Mouse (Mus musculus): ENCODE measurements at regions not wholly inside any gene's neighbourhood (a gene's known extent, or its start where the extent isn't known, plus 50 kb on each side); places are given as distances from the start of the nearest gene placed in this dataset.

DNA sequence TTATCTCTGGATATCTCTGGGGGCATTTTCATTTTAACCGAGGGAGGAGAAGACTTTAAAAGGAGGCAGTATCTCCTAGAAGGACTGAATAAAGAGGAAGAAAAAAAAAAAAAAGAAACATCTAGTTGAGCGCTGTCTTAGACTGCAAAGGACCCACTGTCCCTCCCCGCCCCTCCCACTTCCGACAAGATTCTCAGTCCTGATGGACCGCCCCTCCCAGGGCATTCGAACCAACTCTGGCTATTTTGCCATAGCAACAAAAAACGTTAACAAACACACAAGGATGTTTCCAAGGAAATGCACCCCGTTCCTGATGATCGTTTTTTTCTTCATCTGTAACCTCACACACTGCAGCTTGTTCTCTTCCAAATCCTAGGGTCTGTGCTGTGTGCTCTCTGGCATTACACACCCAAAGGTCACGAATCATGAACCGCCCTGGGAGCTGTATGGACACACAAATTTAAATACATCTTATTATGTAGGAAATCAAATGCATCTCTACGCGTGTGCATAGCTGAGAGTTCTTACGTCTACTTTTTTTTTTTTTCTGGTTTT lies 75.8 kb downstream of the Rnd3 start:
- in situ Hi-C loops (cut with MboI; ENCODE audit: unreplicated experiment in 2 of 2): no loop called here

DNA sequence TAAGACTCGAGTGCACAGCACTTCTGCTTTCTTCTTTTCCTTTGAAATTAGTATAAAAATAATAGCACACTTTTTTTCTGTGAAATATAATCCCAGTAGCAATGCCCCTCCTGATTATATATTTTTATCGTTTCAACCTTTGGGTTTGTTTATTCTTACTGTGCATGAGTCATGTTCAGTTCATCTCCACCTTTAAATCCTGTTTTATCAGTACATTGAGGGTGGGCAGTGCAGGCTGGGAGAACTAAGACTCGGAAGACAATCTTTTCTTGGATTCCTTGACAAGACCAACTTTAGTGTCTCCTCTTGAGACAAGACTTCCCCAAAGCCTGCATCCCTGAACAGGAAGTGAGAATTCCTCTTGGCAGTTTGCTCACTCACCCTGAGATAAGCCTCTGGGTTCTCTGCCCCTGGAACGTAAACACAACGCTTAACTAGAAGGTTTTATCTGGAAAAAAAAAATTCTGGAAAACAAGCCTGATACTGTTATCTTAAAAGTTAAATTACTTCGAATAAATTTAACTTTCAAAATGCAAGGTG lies 76.5 kb downstream of the Rnd3 start:
- in situ Hi-C loops (cut with MboI; ENCODE audit: unreplicated experiment in 2 of 2): no loop called here

DNA sequence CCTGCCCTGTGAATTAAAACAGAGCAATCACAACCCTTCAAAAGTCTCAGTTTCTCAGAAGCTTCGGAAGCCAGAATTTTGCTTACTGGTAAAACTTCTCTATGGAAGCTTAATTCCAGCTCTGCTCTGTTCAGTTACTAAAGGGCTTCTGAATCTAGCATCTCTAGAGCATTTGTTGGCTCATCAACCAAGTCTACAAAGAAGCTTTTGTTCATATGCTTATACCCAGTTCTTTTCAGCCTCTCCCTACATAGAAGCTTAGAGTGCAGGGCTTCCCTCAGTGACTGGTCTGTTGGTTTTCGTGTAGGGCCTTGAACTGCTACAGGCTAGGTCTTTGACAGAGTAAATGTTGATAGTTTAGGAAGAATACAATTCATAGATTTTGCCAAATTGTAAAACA lies 78.0 kb downstream of the Rnd3 start:
- in situ Hi-C loops (cut with MboI; ENCODE audit: unreplicated experiment in 2 of 2): no loop called here

DNA sequence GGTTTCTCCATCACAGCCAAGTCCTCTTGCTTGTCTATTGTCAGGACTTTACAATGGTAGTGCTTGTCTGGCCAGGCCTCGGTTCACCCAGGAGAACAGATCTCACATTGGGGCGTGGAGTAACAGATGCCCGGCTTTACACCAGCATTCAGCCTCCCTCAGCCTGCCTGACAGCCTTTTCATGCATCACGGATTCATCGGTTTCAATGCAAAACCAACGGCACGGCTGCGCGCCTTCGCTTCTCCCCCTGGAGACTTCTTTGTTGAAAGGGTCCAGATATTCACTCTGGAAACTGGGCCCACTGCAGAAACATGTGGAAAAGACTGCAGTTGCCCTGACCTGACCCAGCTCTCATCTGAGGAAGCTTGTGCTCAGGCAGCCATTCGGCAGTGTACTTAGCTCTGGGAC lies 82.5 kb downstream of the Rnd3 start:
- in situ Hi-C loops (cut with MboI; ENCODE audit: unreplicated experiment in 2 of 2): no loop called here

DNA sequence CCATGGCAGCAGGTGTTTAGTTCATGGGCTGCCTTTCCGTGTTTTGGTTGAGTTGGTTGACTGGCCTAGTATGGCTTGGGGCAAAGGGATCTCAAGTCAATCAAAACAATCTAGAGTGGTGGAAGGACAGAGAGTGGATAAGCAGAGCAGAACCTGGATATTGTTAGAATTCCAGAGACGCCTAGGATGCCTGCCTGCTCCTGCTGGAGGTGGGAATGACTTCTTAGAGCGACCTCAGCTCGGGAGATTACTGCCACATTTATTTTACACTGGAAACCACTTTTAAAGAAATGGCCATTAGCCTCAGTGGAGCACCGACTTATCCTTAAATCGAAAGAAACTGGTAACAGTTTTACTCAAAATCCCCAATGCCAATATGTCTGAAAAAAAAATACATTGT lies 83.1 kb downstream of the Rnd3 start:
- in situ Hi-C loops (cut with MboI; ENCODE audit: unreplicated experiment in 2 of 2): no loop called here

DNA sequence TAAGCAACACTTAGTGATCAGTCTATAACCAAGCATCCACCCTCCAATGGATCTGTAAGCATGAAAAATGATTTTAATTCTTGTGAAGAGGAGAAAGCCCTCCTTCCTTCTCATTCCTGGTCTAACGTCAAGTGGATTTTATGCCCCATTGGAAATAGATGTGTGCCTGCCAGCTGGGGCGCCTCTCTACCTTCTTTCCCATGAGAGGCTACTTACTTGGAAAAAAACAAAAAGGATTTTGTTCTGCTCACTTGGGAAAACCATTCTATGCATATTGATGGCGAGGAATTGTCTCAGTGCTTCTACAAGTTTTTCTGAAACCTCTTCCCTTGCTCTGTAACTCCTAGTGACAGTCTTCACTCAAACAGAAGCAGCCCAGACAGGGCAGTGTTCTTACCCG lies 84.1 kb downstream of the Rnd3 start:
- in situ Hi-C loops (cut with MboI; ENCODE audit: unreplicated experiment in 2 of 2): no loop called here

DNA sequence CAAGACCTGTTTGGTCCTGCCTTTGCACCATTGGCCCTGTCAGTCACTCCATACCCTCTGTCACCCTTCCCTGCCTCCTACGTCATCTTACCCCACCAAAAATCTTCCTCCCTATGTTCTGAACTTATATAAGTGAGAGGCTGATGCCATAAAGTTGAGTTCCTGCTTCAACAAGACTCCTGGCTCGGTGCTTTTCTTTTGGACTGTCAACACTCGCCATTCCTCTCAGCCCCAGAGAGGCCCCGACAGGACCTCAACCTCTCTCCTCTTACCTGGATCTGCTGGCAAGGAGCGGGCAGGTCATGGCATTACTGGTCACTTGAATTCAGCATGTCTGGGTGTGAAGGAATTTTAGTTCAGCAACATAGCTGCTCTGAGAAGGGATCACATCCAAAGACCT lies 86.9 kb downstream of the Rnd3 start:
- in situ Hi-C loops (cut with MboI; ENCODE audit: unreplicated experiment in 2 of 2): no loop called here

DNA sequence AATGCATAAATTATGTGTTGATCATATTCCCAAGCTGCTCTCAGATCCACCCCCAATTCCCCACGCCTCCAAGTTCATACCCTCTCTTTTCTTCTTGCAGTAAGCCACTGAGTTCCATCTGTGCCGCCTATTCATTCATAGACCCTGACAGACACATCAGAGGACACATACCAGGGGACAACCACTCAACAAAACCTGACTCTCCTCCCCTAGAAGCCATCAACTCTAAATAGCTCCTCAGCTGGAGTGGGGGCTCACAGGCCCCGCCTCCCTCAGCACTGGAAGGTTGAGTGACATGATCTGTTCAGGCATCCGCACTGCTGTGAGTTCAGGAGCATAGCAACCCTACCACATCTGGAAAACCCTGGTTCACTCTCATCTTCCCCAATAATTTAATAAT lies 90.8 kb downstream of the Rnd3 start:
- in situ Hi-C loops (cut with MboI; ENCODE audit: unreplicated experiment in 2 of 2): no loop called here

DNA sequence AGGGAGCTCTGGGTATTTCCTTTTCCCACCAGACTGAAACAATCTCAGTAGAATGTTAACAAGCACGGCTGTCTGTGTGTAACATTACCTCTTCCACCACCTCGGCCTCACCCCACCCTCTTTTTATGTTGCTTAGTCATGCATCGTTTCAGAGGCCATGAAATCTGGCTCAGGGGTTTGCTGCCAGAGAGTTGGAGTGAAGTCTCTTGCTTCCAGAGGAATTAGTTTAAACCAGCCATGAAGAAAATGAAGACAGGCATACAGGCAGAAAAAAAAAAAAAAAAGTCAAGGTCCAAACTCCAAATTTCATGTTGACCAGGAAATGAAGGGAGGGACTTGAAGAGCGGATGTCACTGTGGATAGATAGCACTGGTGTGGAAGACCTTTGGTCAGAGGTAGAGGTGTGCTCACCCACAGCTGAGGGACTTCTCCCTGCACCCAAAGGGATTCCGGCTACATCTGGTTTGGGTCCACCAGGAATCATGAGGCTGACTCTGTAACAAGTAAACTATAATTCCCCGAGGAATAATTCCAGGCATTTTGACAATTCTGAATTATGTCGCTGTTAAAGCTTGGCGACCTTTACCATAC lies 92.7 kb downstream of the Rnd3 start:
- in situ Hi-C loops (cut with MboI; ENCODE audit: unreplicated experiment in 2 of 2): no loop called here

DNA sequence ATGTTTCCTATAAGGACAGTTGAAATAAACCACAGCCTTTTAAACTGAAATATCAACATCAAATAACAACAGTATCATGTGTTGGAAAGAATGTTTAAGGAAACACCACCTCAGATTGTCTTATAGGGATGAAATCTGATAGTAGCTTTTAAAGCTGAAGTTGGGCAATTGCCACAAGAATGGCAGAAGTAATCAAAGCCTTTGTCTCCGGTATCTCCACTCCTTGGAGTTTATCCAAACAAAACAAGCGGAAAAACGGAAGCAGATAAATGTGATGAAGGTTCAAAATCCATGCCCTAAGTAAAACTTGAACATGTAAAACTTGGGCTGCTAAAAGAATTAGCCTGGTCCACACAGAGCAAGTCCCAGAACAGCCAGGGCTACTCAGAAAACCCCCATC lies 93.6 kb downstream of the Rnd3 start:
- in situ Hi-C loops (cut with MboI; ENCODE audit: unreplicated experiment in 2 of 2): no loop called here

DNA sequence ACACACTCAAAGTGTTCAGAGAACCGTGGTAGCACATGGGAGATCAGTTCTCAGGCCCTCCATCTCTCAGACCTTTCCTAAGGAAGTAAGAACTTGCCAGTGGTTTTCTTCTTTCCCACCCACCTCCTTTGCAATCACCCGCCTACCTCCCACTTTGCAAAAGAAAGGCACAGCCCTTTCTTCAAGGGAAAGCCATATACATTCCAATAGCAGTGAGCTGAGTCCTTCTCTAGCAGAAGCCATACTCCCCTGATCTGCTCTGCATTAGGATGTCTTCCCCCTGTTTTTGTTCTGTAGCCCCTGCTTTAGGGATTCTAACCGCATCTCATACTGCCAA lies 99.1 kb downstream of the Rnd3 start:
- in situ Hi-C loops (cut with MboI; ENCODE audit: unreplicated experiment in 2 of 2): no loop called here

DNA sequence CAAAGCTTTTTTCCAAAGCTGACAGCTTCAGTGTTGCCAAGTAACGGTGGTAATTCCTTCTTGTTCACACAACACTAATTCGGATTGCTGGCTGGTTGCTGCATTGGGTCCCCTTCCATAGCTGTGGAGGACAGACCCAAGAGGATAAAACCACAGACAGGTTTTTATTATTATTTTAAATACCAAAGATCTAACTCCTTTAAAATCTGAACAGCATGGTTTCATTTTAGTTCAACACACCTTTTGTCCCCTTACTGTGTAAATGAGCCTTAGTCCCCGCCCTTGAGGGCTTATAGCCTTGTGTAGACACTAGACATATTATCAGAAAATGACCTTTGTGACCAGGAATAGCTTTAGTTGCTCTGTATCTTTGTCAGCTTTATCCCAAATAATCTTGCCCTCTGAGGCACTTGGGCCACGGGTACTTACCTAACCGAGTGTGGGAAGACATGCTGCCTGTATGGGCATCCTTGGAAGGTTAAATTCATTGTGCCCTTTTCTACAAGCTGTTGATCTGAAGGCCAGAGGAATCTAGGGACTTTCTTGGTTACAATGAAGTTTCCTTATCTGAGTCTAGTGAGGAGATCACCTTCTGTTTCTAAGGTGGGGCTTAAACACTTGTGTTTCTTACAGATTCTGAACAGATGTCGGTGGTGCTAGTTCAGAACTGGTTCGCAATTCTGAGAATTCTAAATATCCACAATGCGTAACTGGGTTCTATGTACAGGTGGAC lies 99.6 kb downstream of the Rnd3 start:
- in situ Hi-C loops (cut with MboI; ENCODE audit: unreplicated experiment in 2 of 2): no loop called here

DNA sequence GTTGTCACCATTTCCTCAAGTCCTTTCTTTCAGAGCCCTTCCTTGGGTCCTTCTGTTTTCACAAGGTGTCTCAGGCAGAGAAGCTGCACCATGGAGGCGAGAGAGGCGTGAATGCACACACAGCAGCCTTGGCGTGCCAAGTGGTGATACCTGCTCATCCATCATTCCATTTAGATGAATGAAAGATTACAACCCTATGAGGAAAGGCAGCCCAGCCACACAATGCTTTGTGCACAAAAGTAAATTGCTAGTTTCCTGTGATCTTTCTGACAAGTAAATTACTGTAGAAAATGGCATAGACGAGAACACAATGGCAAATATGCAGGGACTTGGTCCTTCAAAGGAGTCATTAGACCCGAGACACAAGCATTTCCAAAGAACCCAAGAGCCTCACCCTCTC lies 101.4 kb downstream of the Rnd3 start:
- in situ Hi-C loops (cut with MboI; ENCODE audit: unreplicated experiment in 2 of 2): no loop called here

DNA sequence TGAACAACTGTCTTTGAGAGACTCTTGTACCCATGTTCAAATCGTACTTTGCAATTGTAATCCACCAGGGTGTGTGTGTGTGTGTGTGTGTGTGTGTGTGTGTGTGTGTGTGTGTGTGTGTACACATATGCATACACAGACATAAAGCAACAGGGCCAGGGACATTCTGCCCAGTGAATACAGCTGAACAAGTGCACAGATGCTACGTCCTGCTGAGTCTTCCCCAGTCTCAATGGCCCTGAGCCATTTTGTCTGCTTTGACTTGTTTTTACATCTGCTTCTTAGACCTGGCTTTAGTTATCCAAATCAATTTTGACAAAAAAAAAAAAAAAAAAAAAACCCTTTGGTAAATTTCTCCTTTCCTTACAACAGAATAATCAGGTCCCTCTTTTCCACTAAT lies 103.3 kb downstream of the Rnd3 start:
- in situ Hi-C loops (cut with MboI; ENCODE audit: unreplicated experiment in 2 of 2): no loop called here

DNA sequence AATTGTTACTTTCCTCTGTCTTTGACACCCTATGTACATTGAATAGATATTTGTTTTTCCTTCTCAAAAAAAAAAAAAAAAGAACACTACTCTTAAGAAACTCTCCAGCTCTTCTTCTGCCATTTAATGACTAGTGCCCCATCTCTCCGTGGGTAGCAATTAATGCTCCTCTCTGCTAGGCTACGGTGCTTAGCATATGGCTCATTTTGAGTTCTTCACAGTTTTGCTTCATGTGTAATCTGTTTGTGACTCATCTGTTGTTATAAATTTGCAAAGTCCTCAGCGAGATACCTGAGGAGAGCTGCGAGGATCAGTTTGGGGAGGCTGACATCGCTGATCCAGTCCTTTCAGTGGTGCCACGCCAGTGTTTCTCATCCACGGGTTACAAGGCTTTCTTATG lies 107.8 kb downstream of the Rnd3 start:
- in situ Hi-C loops (cut with MboI; ENCODE audit: unreplicated experiment in 2 of 2): no loop called here

DNA sequence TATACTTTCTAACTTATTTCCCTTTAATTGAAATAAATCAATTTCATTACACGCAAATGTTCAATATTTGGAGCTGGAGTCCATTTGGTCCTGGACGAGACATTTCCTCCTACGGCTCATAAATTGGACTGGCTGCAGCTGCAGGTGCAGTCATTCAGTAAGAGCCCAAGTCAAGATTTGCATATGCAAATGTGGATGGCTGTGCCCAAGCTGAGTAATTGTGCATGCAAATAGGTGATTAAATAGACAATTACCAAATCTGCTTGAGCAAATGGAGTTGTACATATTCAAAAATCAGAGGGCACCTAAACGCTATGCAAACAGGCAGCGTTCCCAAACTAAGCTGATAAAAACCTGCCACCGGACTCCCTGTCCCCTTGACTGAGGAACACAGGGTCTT lies 110.2 kb downstream of the Rnd3 start:
- in situ Hi-C loops (cut with MboI; ENCODE audit: unreplicated experiment in 2 of 2): no loop called here

DNA sequence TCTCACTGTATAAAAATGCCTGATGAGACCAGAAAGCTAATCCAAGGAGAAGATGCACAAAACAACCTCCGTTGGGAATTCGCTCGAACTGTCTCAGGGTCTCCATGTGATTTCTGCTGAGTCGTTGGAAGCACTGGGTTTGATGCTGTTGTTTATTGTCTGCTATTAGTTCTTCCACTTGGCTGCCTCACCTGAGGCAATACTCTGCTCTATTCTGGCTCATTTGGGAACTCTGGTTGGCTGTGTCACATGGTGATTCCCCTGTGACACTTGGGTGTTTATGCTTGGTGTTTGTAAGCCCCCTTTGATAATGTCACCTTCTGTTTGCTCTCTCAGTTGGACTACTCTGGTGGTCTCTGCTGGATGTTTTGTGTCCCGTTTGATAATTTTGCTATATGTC lies 111.9 kb downstream of the Rnd3 start:
- in situ Hi-C loops (cut with MboI; ENCODE audit: unreplicated experiment in 2 of 2): no loop called here

DNA sequence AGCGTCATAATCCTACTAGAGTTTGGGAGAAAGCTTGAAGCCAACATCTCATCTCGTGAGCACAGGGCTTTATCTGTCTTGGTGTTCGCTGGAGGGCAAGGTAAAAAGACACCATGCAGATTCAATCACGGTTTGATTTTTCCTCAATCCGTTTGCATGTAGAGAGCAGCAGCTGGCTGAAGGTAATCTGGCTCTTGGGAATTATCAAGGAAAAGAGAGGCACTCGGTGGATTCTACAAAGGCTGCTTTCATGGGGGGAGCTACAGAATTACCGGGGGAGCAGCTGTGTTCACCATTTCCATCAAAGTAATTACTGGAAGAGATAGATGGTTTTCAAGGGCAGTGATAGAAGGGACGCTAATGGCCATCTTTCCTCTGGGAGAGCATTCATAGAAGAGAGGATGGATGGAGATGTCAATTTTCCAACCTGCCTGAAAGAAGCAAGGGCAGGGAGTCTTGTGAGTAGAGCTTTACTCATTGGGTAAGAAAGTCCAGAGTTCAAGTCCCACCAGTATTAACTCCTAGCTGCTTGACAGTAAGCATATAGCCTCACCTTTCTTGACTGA lies 112.6 kb downstream of the Rnd3 start:
- in situ Hi-C loops (cut with MboI; ENCODE audit: unreplicated experiment in 2 of 2): no loop called here

DNA sequence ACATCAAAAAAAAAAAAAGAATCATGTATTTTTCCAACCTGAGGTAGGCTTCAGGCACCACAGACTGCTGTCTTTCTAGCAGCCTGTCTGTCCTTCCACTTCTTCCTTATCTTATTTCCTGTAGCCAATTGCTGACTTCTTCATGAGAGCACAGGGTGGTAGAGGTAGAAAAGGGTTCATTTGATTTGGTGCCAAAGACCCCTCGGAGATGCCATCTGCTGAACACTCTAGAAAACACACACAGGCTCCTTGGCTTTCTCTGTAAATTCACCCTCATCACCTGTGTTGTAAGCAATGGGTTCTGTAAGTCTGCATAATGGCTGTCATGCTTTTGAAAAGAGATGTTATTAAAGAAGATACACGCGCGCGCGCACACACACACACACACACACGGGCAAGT lies 115.0 kb downstream of the Rnd3 start:
- in situ Hi-C loops (cut with MboI; ENCODE audit: unreplicated experiment in 2 of 2): no loop called here

DNA sequence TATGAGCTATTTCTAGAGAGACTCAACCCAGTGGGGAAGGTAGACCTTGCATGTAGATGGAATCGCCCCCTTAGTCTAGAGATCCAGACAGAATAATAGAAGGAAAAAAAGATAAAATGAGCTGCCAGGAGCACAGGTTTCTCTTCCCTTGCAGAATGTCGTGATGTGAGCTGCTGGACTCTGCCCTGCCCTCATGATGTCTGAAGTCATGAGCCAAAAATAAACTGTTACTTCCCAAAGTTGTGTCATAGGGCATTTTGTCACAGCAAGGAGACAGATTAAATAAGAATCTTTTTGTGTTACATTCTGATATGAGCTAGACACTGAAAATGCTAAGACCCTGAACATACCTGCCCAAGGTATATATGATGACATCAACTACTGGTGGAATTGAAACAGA lies 126.4 kb downstream of the Rnd3 start:
- in situ Hi-C loops (cut with MboI; ENCODE audit: unreplicated experiment in 2 of 2): no loop called here

DNA sequence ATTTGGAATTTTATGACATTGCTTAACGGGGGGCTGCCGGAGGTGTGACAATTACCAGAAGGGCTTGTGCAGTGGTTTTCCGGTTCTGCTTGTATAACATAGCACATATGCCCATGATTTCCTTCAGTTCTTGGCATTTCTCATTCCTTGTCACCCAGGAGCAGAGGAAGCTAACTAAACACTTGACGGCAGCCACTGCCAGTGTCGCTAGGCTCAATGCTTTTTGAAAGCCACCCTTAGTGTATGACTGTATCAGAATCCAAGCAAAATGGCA lies 132.8 kb downstream of the Rnd3 start:
- in situ Hi-C loops (cut with MboI; ENCODE audit: unreplicated experiment in 2 of 2): no loop called here

DNA sequence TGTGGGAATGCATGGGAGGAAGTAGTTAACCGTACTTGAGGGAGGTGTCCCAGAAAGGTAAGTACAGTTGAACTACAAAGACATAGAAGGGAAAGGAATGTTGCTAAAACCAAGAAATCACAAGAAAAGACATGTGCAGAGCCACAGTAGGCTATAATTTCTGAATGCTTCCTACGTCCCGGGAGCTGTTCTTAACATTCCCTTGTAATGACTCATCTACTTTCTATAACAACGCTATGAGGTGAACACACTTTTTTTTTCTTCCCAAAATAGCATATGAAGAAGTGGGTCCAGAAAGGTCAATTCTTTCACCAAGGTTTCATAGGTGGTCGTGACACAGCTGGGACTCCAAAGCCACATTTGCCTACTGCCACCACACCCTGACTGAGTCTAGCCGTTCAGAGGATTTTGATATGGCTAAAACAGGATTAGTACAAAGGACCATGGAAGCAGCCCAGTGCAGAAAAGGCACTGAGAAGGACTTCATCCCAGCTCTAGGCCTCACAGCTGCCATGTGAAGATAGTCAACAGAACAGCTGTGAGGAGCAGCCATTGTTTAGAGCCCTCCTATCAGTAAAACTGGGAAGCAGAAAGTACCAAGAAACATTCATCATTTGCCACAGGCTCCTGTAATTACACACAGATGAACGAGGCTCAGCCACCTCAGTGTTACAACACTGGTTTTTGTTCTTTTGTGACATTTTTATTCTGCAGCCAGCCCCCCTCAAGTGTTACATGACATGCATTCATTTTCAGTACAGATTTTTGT lies 133.4 kb downstream of the Rnd3 start:
- in situ Hi-C loops (cut with MboI; ENCODE audit: unreplicated experiment in 2 of 2): no loop called here
